ENCODE assay signal across 8 mouse cellular contexts in the genomic region with DNA sequence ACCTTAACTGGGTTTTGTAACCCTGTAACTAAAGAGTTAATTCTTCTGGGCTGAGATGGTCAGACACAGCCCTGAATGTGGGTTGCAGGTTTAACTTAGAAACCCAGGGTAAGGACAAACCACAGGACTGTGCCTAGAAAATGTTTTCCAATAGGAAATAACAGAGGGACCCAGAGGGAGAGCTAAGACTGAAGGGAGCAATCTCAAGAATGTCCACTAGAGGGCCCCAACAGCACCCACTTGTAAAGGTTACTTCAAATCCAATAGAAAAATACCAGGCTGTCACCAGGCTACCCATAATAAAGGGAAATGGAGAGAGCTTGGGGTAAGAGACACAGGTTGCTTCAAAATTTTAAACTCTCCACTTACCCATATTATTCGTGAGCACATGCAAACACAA. TPM values are rescaled to one million over a fixed set of nuclear protein-coding genes. Genes with fewer than 3 reads are reported as not detected.
DNase-seq lines count a peak whose midpoint lies in the region; ATAC-seq and TF ChIP-seq lines count a peak whose summit lies in the region.

No protein-coding gene starts in this region.

- H3K4me3 ChIP-seq in kidney, postnatal 0 days (replicated peaks; ENCODE audit: low read depth, low read length) = no peak overlapping the region
- H3K4me3 ChIP-seq in liver, embryonic 11.5 days (ENCODE audit: low read depth, low read length) = no peak overlapping the region
- no peak overlapping the region for H3K4me3 ChIP-seq in neural tube, embryonic 14.5 days (ENCODE audit: low read depth, low read length)

- H3K4me2 ChIP-seq in kidney, postnatal 0 days (ENCODE audit: low read length) = no peak overlapping the region
- H3K4me2 ChIP-seq in liver, embryonic 11.5 days = no peak overlapping the region
- no peak overlapping the region for H3K4me2 ChIP-seq in neural tube, embryonic 14.5 days (ENCODE audit: low read depth, low read length)

- H3K27ac ChIP-seq in kidney, postnatal 0 days = no peak overlapping the region
- no peak overlapping the region for H3K27ac ChIP-seq in liver, embryonic 11.5 days (ENCODE audit: low read depth, low read length)
- no peak overlapping the region for H3K27ac ChIP-seq in neural tube, embryonic 14.5 days (ENCODE audit: low read depth, low read length)

- H3K36me3 ChIP-seq in kidney, postnatal 0 days (ENCODE audit: insufficient read depth, low read length) = no peaks in the 10 kb centered on the region
- no peaks in the 10 kb centered on the region for H3K36me3 ChIP-seq in liver, embryonic 11.5 days (ENCODE audit: control insufficient read depth, insufficient read depth, low read length)
- no peaks in the 10 kb centered on the region for H3K36me3 ChIP-seq in neural tube, embryonic 14.5 days (ENCODE audit: control insufficient read depth, insufficient read depth, low read length)

- ATAC-seq in kidney, postnatal 0 days (replicated peaks; ENCODE audit: low FRiP score, low read depth) = no peak
- 0 out of 2 replicates have a peak, but pooled peaks have one; percentile 51 for ATAC-seq in liver, embryonic 11.5 days (replicated peaks; ENCODE audit: low FRiP score)
- peak; percentile 31; the same call in 1 of the 2 replicates for ATAC-seq in neural tube, embryonic 14.5 days (ENCODE audit: low read depth)

- no peak overlapping the region for H3K9ac ChIP-seq in kidney, postnatal 0 days (ENCODE audit: low read depth, low read length)
- H3K9ac ChIP-seq in liver, embryonic 11.5 days (ENCODE audit: low read depth, low read length) = no peak overlapping the region
- H3K9ac ChIP-seq in neural tube, embryonic 14.5 days (replicated peaks; ENCODE audit: low read depth, low read length) = no peak overlapping the region

- 4% methylated on average over 1 of the region's 1 CpGs for WGBS in kidney, postnatal 0 days
- WGBS in liver, embryonic 11.5 days = 3% methylated on average over 1 of the region's 1 CpGs
- 0% methylated on average over 1 of the region's 1 CpGs for WGBS in neural tube, embryonic 14.5 days

- no peaks in the 10 kb centered on the region for H3K9me3 ChIP-seq in kidney, postnatal 0 days (replicated peaks; ENCODE audit: low read length)
- no peaks in the 10 kb centered on the region for H3K9me3 ChIP-seq in liver, embryonic 11.5 days (ENCODE audit: control insufficient read depth, low read length)
- H3K9me3 ChIP-seq in neural tube, embryonic 14.5 days (ENCODE audit: control insufficient read depth, low read length) = no peaks in the 10 kb centered on the region

- H3K27me3 ChIP-seq in kidney, postnatal 0 days (ENCODE audit: insufficient read depth, low read length) = no peaks in the 10 kb centered on the region
- H3K27me3 ChIP-seq in liver, embryonic 11.5 days (replicated peaks; ENCODE audit: control insufficient read depth, insufficient read depth, low read length) = no peaks in the 10 kb centered on the region
- H3K27me3 ChIP-seq in neural tube, embryonic 14.5 days (ENCODE audit: control insufficient read depth, insufficient read depth, low read length) = no peaks in the 10 kb centered on the region

- peak; percentile 85 for TF ChIP-seq CTCF in kidney, postnatal 0 days (IDR thresholded peaks at IDR 0.05; ENCODE audit: low read depth)

- peak; percentile 69 for DNase-seq in A20 (ENCODE audit: low read depth, low spot score)
- peak; percentile 75 to 94 for DNase-seq in adrenal gland, adult (ENCODE audit: inconsistent age in 2 of 2, low spot score in 1 of 2)
- DNase-seq in embryo, embryonic 10 days (ENCODE audit: low spot score) = peak; percentile 62
- peak; percentile 60 to 74 for DNase-seq in gastrocnemius, postnatal 4 days (ENCODE audit: low spot score in 2 of 2)
- peak; percentile 90 for DNase-seq in kidney, postnatal 0 days (ENCODE audit: low spot score)
- no peak for DNase-seq in liver, embryonic 11.5 days (ENCODE audit: low spot score)
- DNase-seq in testis, postnatal 14 days (ENCODE audit: low spot score) = peak; percentile 72

- no peaks in the 10 kb centered on the region for H3K4me1 ChIP-seq in kidney, postnatal 0 days (replicated peaks; ENCODE audit: insufficient read depth, low read length)
- no peaks in the 10 kb centered on the region for H3K4me1 ChIP-seq in liver, embryonic 11.5 days (replicated peaks; ENCODE audit: control insufficient read depth, insufficient read depth, low read length)
- H3K4me1 ChIP-seq in neural tube, embryonic 14.5 days (ENCODE audit: control insufficient read depth, insufficient read depth, low read length) = no peaks in the 10 kb centered on the region

RNA-seq across cellular contexts. Expression of a gene that starts 20.3 kb away (rescaled TPM):
- 10 to 100 TPM; 44.9 to 52.5 TPM for total RNA-seq in gastrocnemius, postnatal 4 days (2021)
- polyA plus RNA-seq in kidney, postnatal 0 days (2015; fragmentation: Nextera tagmentation; extraction: Ambion mirVana) = 24.4 and 25.6 TPM in 2 replicates
- 25.4 and 32.2 TPM in 2 replicates for polyA plus RNA-seq in liver, embryonic 11.5 days (2014; fragmentation: Nextera tagmentation; extraction: Ambion mirVana)
- polyA plus RNA-seq in neural tube, embryonic 14.5 days (2014; fragmentation: Nextera tagmentation; extraction: Ambion mirVana) = 33.7 and 37.1 TPM in 2 replicates
